Mouse (Mus musculus) kidney, postnatal 0 days (tissue): ENCODE measurements at regions not wholly inside any gene's neighbourhood (a gene's known extent, or its start where the extent isn't known, plus 50 kb on each side); places are given as distances from the start of the nearest gene placed in this dataset.

Source experiments
- ATAC-seq: fragments of 200-750 bp; cut with Nextera tagmentation; replicated peaks from 2 replicates; pipeline ENCODE4 v1.8.0; 2017; ENCODE audit warnings: low read depth, moderate number of reproducible peaks, moderate TSS enrichment, moderate library complexity; ENCODE audit not compliant: low FRiP score
- DNase-seq: peaks from one replicate; pipeline ENCODE4 v3.0.0-alpha.2; 2016; ENCODE audit warnings: low spot score
- H3K27ac ChIP-seq: fragments of 300-500 bp; sonication (generic); 2 replicates; pipeline ENCODE4 v1.5.1; 2014; ENCODE audit warnings: mild to moderate bottlenecking
- H3K27me3 ChIP-seq: fragments of 300-500 bp; sonication (generic); 2 replicates; pipeline ENCODE4 v1.6.1; 2014; ENCODE audit warnings: low read length, mixed read lengths; ENCODE audit not compliant: insufficient read depth
- H3K36me3 ChIP-seq: fragments of 300-500 bp; sonication (generic); 2 replicates; pipeline ENCODE4 v1.6.1; 2014; ENCODE audit warnings: low read length, mixed read lengths; ENCODE audit not compliant: insufficient read depth
- H3K4me1 ChIP-seq: fragments of 300-500 bp; sonication (generic); replicated peaks from 2 replicates; pipeline ENCODE4 v1.6.1; 2014; ENCODE audit warnings: antibody characterized with exemption, low read length, mixed read lengths; ENCODE audit not compliant: insufficient read depth
- H3K4me2 ChIP-seq: fragments of 300-500 bp; sonication (generic); 2 replicates; pipeline ENCODE4 v1.6.1; 2014; ENCODE audit warnings: mild to moderate bottlenecking, low read length, moderate library complexity, mixed read lengths
- H3K4me3 ChIP-seq: fragments of 300-500 bp; sonication (generic); replicated peaks from 2 replicates; pipeline ENCODE4 v1.5.1; 2014; ENCODE audit warnings: low read depth, low read length
- H3K9ac ChIP-seq: fragments of 300-500 bp; sonication (generic); 2 replicates; pipeline ENCODE4 v1.6.1; 2014; ENCODE audit warnings: low read depth, low read length
- H3K9me3 ChIP-seq: fragments of 300-500 bp; sonication (generic); replicated peaks from 2 replicates; pipeline ENCODE4 v1.6.1; 2016; ENCODE audit warnings: low read length, inconsistent platforms, mixed read lengths
- CTCF ChIP-seq: IDR thresholded peaks from 2 replicates; pipeline ENCODE4 v1.5.1; 2016; ENCODE audit warnings: antibody characterized with exemption, low read depth, mild to moderate bottlenecking, moderate library complexity
- WGBS: fragments of 180-500 bp; shearing (Covaris S2); extraction: QIAGEN DNeasy Blood & Tissue Kit; methylation state at CpG from one replicate; pipeline ENCODE4 v1.1.7; 2014; 5-methylcytosine and 5-hydroxymethylcytosine counted together

- ATAC-seq: no peak
- no peaks in the 10 kb centered on the region; the same call in 1 of the 2 replicates for H3K4me1 ChIP-seq
- DNase-seq: no peak
- no peaks in the 10 kb centered on the region for H3K36me3 ChIP-seq
- H3K4me2 ChIP-seq: no peak overlapping the region
- no peaks in the 10 kb centered on the region for H3K9me3 ChIP-seq
- no peak overlapping the region for H3K27ac ChIP-seq
- TF ChIP-seq CTCF: no peak
- H3K27me3 ChIP-seq: peaks cover 39% of the 10 kb centered on the region
- no peak overlapping the region for H3K4me3 ChIP-seq
- 60% methylated on average over 13 of the region's 13 CpGs for WGBS
- no peak overlapping the region for H3K9ac ChIP-seq
These were observed 87.9 kb downstream of the Foxb1 start for GRCm38 (mm10) chr9:69672657-69673462.

- Histone ChIP-seq H3K27me3 (peaks cover 48% of the 10 kb centered on the region), H3K4me3 (peak overlapping the region; percentile 15; the same call in 1 of the 2 replicates)
These were observed 89.5 kb downstream of the Foxb1 start for GRCm38 (mm10) chr9:69671199-69671598.

GRCm38 (mm10) chr9:69670551-69671044, 90.1 kb downstream of the Foxb1 start:
- H3K9me3 ChIP-seq: no peaks in the 10 kb centered on the region
- no peak overlapping the region for H3K27ac ChIP-seq
- no peaks in the 10 kb centered on the region; the same call in 1 of the 2 replicates for H3K4me1 ChIP-seq
- no peaks in the 10 kb centered on the region for H3K36me3 ChIP-seq
- TF ChIP-seq CTCF: no peak
- DNase-seq (no peak), ATAC-seq (no peak)
- WGBS: under 1% methylated on average over 17 of the region's 17 CpGs
- peaks cover 48% of the 10 kb centered on the region for H3K27me3 ChIP-seq
- H3K9ac ChIP-seq: no peak overlapping the region
- H3K4me3 ChIP-seq: no peak overlapping the region
- H3K4me2 ChIP-seq: peak overlapping the region; percentile 39

More at GRCm38 (mm10) chr9:69671199-69671598, 89.5 kb downstream of the Foxb1 start:
- H3K9me3 ChIP-seq: no peaks in the 10 kb centered on the region
- no peaks in the 10 kb centered on the region for H3K36me3 ChIP-seq
- no peak for ATAC-seq
- TF ChIP-seq CTCF: no peak
- H3K27ac ChIP-seq: no peak overlapping the region
- DNase-seq: no peak
- H3K9ac ChIP-seq: no peak overlapping the region
- under 1% methylated on average over 18 of the region's 18 CpGs for WGBS
- peak overlapping the region; percentile 39 for H3K4me2 ChIP-seq
- H3K4me1 ChIP-seq: no peaks in the 10 kb centered on the region; the same call in 1 of the 2 replicates

GRCm38 (mm10) chr9:69669611-69670550, 90.9 kb downstream of the Foxb1 start:
- no peak for TF ChIP-seq CTCF
- no peak for DNase-seq
- Histone ChIP-seq H3K4me1 (no peaks in the 10 kb centered on the region; the same call in 1 of the 2 replicates), H3K4me3 (no peak overlapping the region), H3K9me3 (no peaks in the 10 kb centered on the region), H3K27me3 (peaks cover 48% of the 10 kb centered on the region), H3K27ac (no peak overlapping the region), H3K4me2 (peak overlapping the region; percentile 3; the same call in 1 of the 2 replicates), H3K9ac (no peak overlapping the region), H3K36me3 (no peaks in the 10 kb centered on the region)
- 2% methylated on average over 25 of the region's 25 CpGs for WGBS
- no peak for ATAC-seq

- DNase-seq (no peak), ATAC-seq (no peak)
- peaks cover 48% of the 10 kb centered on the region for H3K27me3 ChIP-seq
- no peak overlapping the region for H3K9ac ChIP-seq
- H3K9me3 ChIP-seq: no peaks in the 10 kb centered on the region
- H3K36me3 ChIP-seq: no peaks in the 10 kb centered on the region
- no peak for TF ChIP-seq CTCF
- H3K4me2 ChIP-seq: no peak overlapping the region
- H3K4me3 ChIP-seq: no peak overlapping the region
- H3K4me1 ChIP-seq: no peaks in the 10 kb centered on the region; the same call in 1 of the 2 replicates
- 12% methylated on average over 9 of the region's 9 CpGs for WGBS
- H3K27ac ChIP-seq: no peak overlapping the region
These were observed 92.2 kb downstream of the Foxb1 start for GRCm38 (mm10) chr9:69668475-69669090.

- Histone ChIP-seq H3K36me3 (no peaks in the 10 kb centered on the region), H3K9me3 (no peaks in the 10 kb centered on the region), H3K4me2 (no peak overlapping the region), H3K4me1 (no peaks in the 10 kb centered on the region; the same call in 1 of the 2 replicates), H3K27me3 (peaks cover 39% of the 10 kb centered on the region), H3K9ac (no peak overlapping the region), H3K27ac (no peak overlapping the region), H3K4me3 (no peak overlapping the region)
- TF ChIP-seq CTCF: no peak
- 73% methylated on average over 7 of the region's 7 CpGs for WGBS
- ATAC-seq: no peak
- DNase-seq: no peak
These were observed 93.6 kb downstream of the Foxb1 start for GRCm38 (mm10) chr9:69667064-69667533.
